Mouse (Mus musculus) forebrain, embryonic 11.5 days (tissue): ENCODE results near the gene Gm498. TPM values are rescaled to one million over a fixed set of nuclear protein-coding genes. Genes with fewer than 3 reads are reported as not detected.

Experiments
- microRNA-seq: library from miRNA; unstranded; fragments of <30 nt; microRNA quantifications from one replicate; pipeline ENCODE4, GENCODE M21; 2016; ENCODE audit not compliant: insufficient number of aligned reads
- polyA plus RNA-seq: library from polyadenylated mRNA; unstranded; fragments of >200 nt; fragmentation: Nextera tagmentation; extraction: Ambion mirVana; gene quantifications from 2 replicates; pipeline ENCODE4 v1.2.1, GENCODE M21; 2014

The Gm498 gene
- polyA plus RNA-seq, 1 experiment from 2014 or later = not detected

Small RNA genes lying within 50 kb of the gene (microRNA-seq; reads per million reads assigned to microRNA genes)
- gene Mir6404 = not detected

Other genes starting within 250 kb of the Gm498 start
- 0.17 and 0.48 TPM in 2 replicates for gene Tnfrsf26, start 238.1 kb upstream of the Gm498 start, polyA plus RNA-seq
- 8.1 and 9.8 TPM in 2 replicates for gene Tnfrsf22, start 217.2 kb upstream of the Gm498 start, polyA plus RNA-seq
- not detected in 2 replicates for gene Tnfrsf23, start 181.0 kb upstream of the Gm498 start, polyA plus RNA-seq
- gene Osbpl5, start 109.9 kb upstream of the Gm498 start, polyA plus RNA-seq = 12.9 and 13.3 TPM in 2 replicates
- gene Mrgprg, start 99.8 kb upstream of the Gm498 start, polyA plus RNA-seq = not detected in 2 replicates
- 2.1 and 2.6 TPM in 2 replicates for gene Mrgpre, start 82.3 kb upstream of the Gm498 start, polyA plus RNA-seq
- 8.2 and 10.1 TPM in 2 replicates for gene Nadsyn1, start 44.0 kb upstream of the Gm498 start, polyA plus RNA-seq
- gene Dhcr7, start 43.7 kb upstream of the Gm498 start, polyA plus RNA-seq = 88.8 and 95.4 TPM in 2 replicates
- 2.2 TPM in 2 replicates for gene Shank2, start 135.1 kb downstream of the Gm498 start, polyA plus RNA-seq